Mouse (Mus musculus) forebrain, embryonic 15.5 days (tissue): Measurements from ENCODE around the gene Spata31d1a. TPM values are rescaled to one million over a fixed set of nuclear protein-coding genes. Genes with fewer than 3 reads are reported as not detected.
"Not testable (repeated sequence)": the region's sequence is repeated elsewhere in the genome, so short reads cannot be mapped to it uniquely, and the experiment has no call there.

Experiments used
- ATAC-seq: fragments of 200-750 bp; cut with Nextera tagmentation; replicated peaks from 2 replicates; pipeline ENCODE4 v1.8.0; 2017; ENCODE audit warnings: mild to moderate bottlenecking, moderate TSS enrichment, moderate library complexity
- H3K27ac ChIP-seq: fragments of 300-500 bp; sonication (generic); replicated peaks from 2 replicates; pipeline ENCODE4 v1.5.1; 2015; ENCODE audit warnings: mild to moderate bottlenecking, inconsistent platforms
- H3K27me3 ChIP-seq: fragments of 300-500 bp; sonication (generic); 2 replicates; pipeline ENCODE4 v1.6.1; 2015; ENCODE audit warnings: inconsistent platforms
- H3K36me3 ChIP-seq: fragments of 300-500 bp; sonication (generic); 2 replicates; pipeline ENCODE4 v1.6.1; 2015; ENCODE audit warnings: mild to moderate bottlenecking, inconsistent platforms
- H3K4me1 ChIP-seq: fragments of 300-500 bp; sonication (generic); 2 replicates; pipeline ENCODE4 v1.6.1; 2015; ENCODE audit warnings: inconsistent platforms
- H3K4me2 ChIP-seq: fragments of 300-500 bp; sonication (generic); replicated peaks from 2 replicates; pipeline ENCODE4 v1.6.1; 2015; ENCODE audit warnings: mild to moderate bottlenecking, inconsistent platforms
- H3K4me3 ChIP-seq: fragments of 300-500 bp; sonication (generic); 2 replicates; pipeline ENCODE4 v1.5.1; 2015; ENCODE audit warnings: mild to moderate bottlenecking, inconsistent platforms
- H3K9ac ChIP-seq: fragments of 300-500 bp; sonication (generic); replicated peaks from 2 replicates; pipeline ENCODE4 v1.6.1; 2015; ENCODE audit warnings: mild to moderate bottlenecking, inconsistent platforms
- H3K9me3 ChIP-seq: fragments of 300-500 bp; sonication (generic); 2 replicates; pipeline ENCODE4 v1.6.1; 2016; ENCODE audit warnings: inconsistent platforms
- WGBS: fragments of 180-500 bp; shearing (Covaris S2); methylation state at CpG from one replicate; pipeline ENCODE4 v1.1.7; 2015; ENCODE audit warnings: mixed read lengths; 5-methylcytosine and 5-hydroxymethylcytosine counted together
- polyA plus RNA-seq: library from polyadenylated mRNA; unstranded; fragments of >200 nt; fragmentation: Nextera tagmentation; extraction: Ambion mirVana; gene quantifications from 2 replicates; pipeline ENCODE4 v1.2.1, GENCODE M21; 2015

Gene Spata31d1a
- polyA plus RNA-seq, 1 experiment from 2014 or later = 0.15 TPM

GRCm38 (mm10) chr13:59731652-59732051, 21.5 kb upstream of the Spata31d1a start, which contains the start of gene Spata31d1d:
Gene Spata31d1d (minus strand): TSS chr13:59731752.
- no peak within 1 kb of the TSS for H3K9ac ChIP-seq
- H3K4me2 ChIP-seq = no peak within 1 kb of the TSS
- H3K36me3 ChIP-seq = no peaks in the 10 kb centered on the region
- H3K4me1 ChIP-seq = no peaks in the 10 kb centered on the region
- no peak for ATAC-seq
- 54% methylated on average over 7 of the region's 7 CpGs for WGBS
- no peaks in the 10 kb centered on the region for H3K9me3 ChIP-seq
- no peaks in the 10 kb centered on the region for H3K27me3 ChIP-seq
- H3K27ac ChIP-seq = no peak within 1 kb of the TSS
- no peak within 1 kb of the TSS for H3K4me3 ChIP-seq

- 35% methylated on average over 7 of the region's 7 CpGs for WGBS
- no peaks in the 10 kb centered on the region for H3K27me3 ChIP-seq
- no peaks in the 10 kb centered on the region for H3K36me3 ChIP-seq
- peak; percentile 87 for ATAC-seq
- H3K27ac ChIP-seq = no peak overlapping the region
- H3K9ac ChIP-seq = no peak overlapping the region
- H3K4me2 ChIP-seq = no peak overlapping the region
- H3K4me3 ChIP-seq = no peak overlapping the region
- H3K9me3 ChIP-seq = no peaks in the 10 kb centered on the region
- 0 out of 2 replicates have a peak, but pooled peaks cover 4% of the 10 kb centered on the region for H3K4me1 ChIP-seq
Observed at GRCm38 (mm10) chr13:59728378-59729093, 18.4 kb upstream of the Spata31d1a start.

GRCm38 (mm10) chr13:59726139-59726867, 16.2 kb upstream of the Spata31d1a start:
- 0 out of 2 replicates have a peak overlapping the region, but pooled peaks have one; percentile 2 for H3K4me3 ChIP-seq
- peak overlapping the region; percentile 16; the same call in 1 of the 2 replicates for H3K9ac ChIP-seq
- H3K9me3 ChIP-seq = no peaks in the 10 kb centered on the region
- 0 out of 2 replicates have a peak, but pooled peaks cover 4% of the 10 kb centered on the region for H3K4me1 ChIP-seq
- no peak for ATAC-seq
- H3K4me2 ChIP-seq = peak overlapping the region; percentile 36
- no peaks in the 10 kb centered on the region for H3K36me3 ChIP-seq
- WGBS = 32% methylated on average over 29 of the region's 29 CpGs
- no peak overlapping the region for H3K27ac ChIP-seq
- H3K27me3 ChIP-seq = no peaks in the 10 kb centered on the region

- not testable (repeated sequence) for ATAC-seq, H3K27ac ChIP-seq, H3K4me1 ChIP-seq, H3K36me3 ChIP-seq, H3K27me3 ChIP-seq, H3K4me2 ChIP-seq, H3K9me3 ChIP-seq, H3K4me3 ChIP-seq, H3K9ac ChIP-seq
- WGBS = 89% methylated on average over 1 of the region's 1 CpGs
Observed at GRCm38 (mm10) chr13:59722089-59722488, 12.0 kb upstream of the Spata31d1a start.

- 90% methylated on average over 1 of the region's 1 CpGs for WGBS
- H3K4me2 ChIP-seq = no peak overlapping the region
- H3K27me3 ChIP-seq = no peaks in the 10 kb centered on the region
- H3K9me3 ChIP-seq = no peaks in the 10 kb centered on the region
- no peak overlapping the region for H3K9ac ChIP-seq
- no peak overlapping the region for H3K27ac ChIP-seq
- no peak for ATAC-seq
- no peaks in the 10 kb centered on the region for H3K36me3 ChIP-seq
- no peak overlapping the region for H3K4me3 ChIP-seq
- H3K4me1 ChIP-seq = no peaks in the 10 kb centered on the region
Observed at GRCm38 (mm10) chr13:59719475-59719874, 9.3 kb upstream of the Spata31d1a start.

GRCm38 (mm10) chr13:59718857-59719440, 8.8 kb upstream of the Spata31d1a start:
- 37% methylated on average over 6 of the region's 6 CpGs for WGBS
- H3K4me1 ChIP-seq, H3K4me3 ChIP-seq, H3K27me3 ChIP-seq, H3K27ac ChIP-seq, H3K9me3 ChIP-seq, ATAC-seq, H3K36me3 ChIP-seq, H3K4me2 ChIP-seq, H3K9ac ChIP-seq: not testable (repeated sequence)

GRCm38 (mm10) chr13:59713710-59714109, 3.6 kb upstream of the Spata31d1a start:
- Histone ChIP-seq H3K27ac (no peak overlapping the region), H3K9ac (no peak overlapping the region), H3K4me1 (no peaks in the 10 kb centered on the region), H3K4me3 (no peak overlapping the region), H3K27me3 (no peaks in the 10 kb centered on the region), H3K9me3 (no peaks in the 10 kb centered on the region), H3K4me2 (no peak overlapping the region), H3K36me3 (no peaks in the 10 kb centered on the region)
- WGBS = 51% methylated on average over 3 of the region's 3 CpGs
- no peak for ATAC-seq

- not testable (repeated sequence) for H3K27ac ChIP-seq, H3K4me2 ChIP-seq, H3K4me1 ChIP-seq, H3K36me3 ChIP-seq, ATAC-seq, H3K9me3 ChIP-seq, H3K4me3 ChIP-seq, H3K27me3 ChIP-seq, H3K9ac ChIP-seq
- WGBS = 73% methylated on average over 3 of the region's 3 CpGs
Observed at GRCm38 (mm10) chr13:59711984-59712383, 1.9 kb upstream of the Spata31d1a start, which contains the start of gene Spata31d1b. Gene Spata31d1b (plus strand): TSS chr13:59712284.

GRCm38 (mm10) chr13:59704562-59704961, 5.6 kb downstream of the Spata31d1a start:
- Histone ChIP-seq H3K4me3 (no peak overlapping the region), H3K9ac (no peak overlapping the region), H3K9me3 (no peaks in the 10 kb centered on the region), H3K27ac (no peak overlapping the region), H3K4me1 (no peaks in the 10 kb centered on the region), H3K4me2 (no peak overlapping the region), H3K27me3 (no peaks in the 10 kb centered on the region), H3K36me3 (no peaks in the 10 kb centered on the region)
- 0 out of 2 replicates have a peak, but pooled peaks have one; percentile 58 for ATAC-seq
- WGBS = 61% methylated on average over 12 of the region's 12 CpGs

- H3K4me3 ChIP-seq = no peak overlapping the region
- H3K9me3 ChIP-seq = no peaks in the 10 kb centered on the region
- no peaks in the 10 kb centered on the region for H3K27me3 ChIP-seq
- no peaks in the 10 kb centered on the region for H3K36me3 ChIP-seq
- no peaks in the 10 kb centered on the region for H3K4me1 ChIP-seq
- WGBS = 88% methylated on average over 12 of the region's 12 CpGs
- ATAC-seq = no peak
- H3K9ac ChIP-seq = no peak overlapping the region
- H3K27ac ChIP-seq = no peak overlapping the region
- no peak overlapping the region for H3K4me2 ChIP-seq
Observed at GRCm38 (mm10) chr13:59703514-59703913, 6.6 kb downstream of the Spata31d1a start.

GRCm38 (mm10) chr13:59700137-59700536, 10.0 kb downstream of the Spata31d1a start:
- H3K36me3 ChIP-seq, H3K9me3 ChIP-seq, ATAC-seq, H3K9ac ChIP-seq, H3K4me3 ChIP-seq, H3K4me2 ChIP-seq, H3K27me3 ChIP-seq, H3K27ac ChIP-seq, H3K4me1 ChIP-seq: not testable (repeated sequence)
- WGBS = 56% methylated on average over 1 of the region's 1 CpGs

GRCm38 (mm10) chr13:59699131-59699530, 11.0 kb downstream of the Spata31d1a start:
- Histone ChIP-seq H3K36me3 (no peaks in the 10 kb centered on the region), H3K27me3 (no peaks in the 10 kb centered on the region), H3K9me3 (no peaks in the 10 kb centered on the region), H3K9ac (no peak overlapping the region), H3K27ac (no peak overlapping the region), H3K4me2 (no peak overlapping the region), H3K4me1 (no peaks in the 10 kb centered on the region), H3K4me3 (no peak overlapping the region)
- WGBS = 89% methylated on average over 8 of the region's 8 CpGs
- no peak for ATAC-seq
